Mouse (Mus musculus) heart, postnatal 0 days (tissue): ENCODE measurements around the gene Prkch.

Experiments used
- CTCF ChIP-seq: IDR thresholded peaks from 2 replicates; pipeline ENCODE4 v1.5.1; 2016; ENCODE audit warnings: antibody characterized with exemption, control low read depth, low read depth
- EP300 ChIP-seq: IDR thresholded peaks from 2 replicates; pipeline ENCODE4 v1.6.1; 2016; ENCODE audit warnings: antibody characterized with exemption, low read depth

- TF ChIP-seq EP300 (no peak), CTCF (no peak)
Observed at GRCm38 (mm10) chr12:73604762-73605161, 20.2 kb downstream of the Prkch start.
